Comparison of ENCODE assay signal across 25 mouse cellular contexts in genomic region chr6:53045501-53045900, GRCm38 (mm10). TPM values are rescaled to one million over a fixed set of nuclear protein-coding genes. Genes with fewer than 3 reads are reported as not detected.
A peak's percentile ranks its signal among the peaks of the same experiment; 100 is the strongest.
DNase-seq lines count a peak whose midpoint lies in the region; ATAC-seq and TF ChIP-seq lines count a peak whose summit lies in the region.
"Had no signal": no experiment of that assay in that cellular context is flagged by ENCODE, and none has a peak within 500 bp of the region (broad histone marks: within the 10 kb centered on the region; RNA-seq: fewer than 3 reads in every experiment).

No protein-coding gene starts in this region.

- no peaks in the 10 kb centered on the region for H3K36me3 ChIP-seq in G1E (replicated peaks)
- H3K36me3 ChIP-seq: embryonic facial prominence, embryonic 12.5 days; embryonic facial prominence, embryonic 15.5 days; heart, embryonic 10.5 days; heart, embryonic 13.5 days had no signal

- H3K4me3 ChIP-seq in layer of hippocampus, adult 2 months = no peak overlapping the region
- H3K4me3 ChIP-seq in G1E (ENCODE audit: low read depth, low read length) = peak overlapping the region; percentile 53
- H3K4me3 ChIP-seq: embryonic facial prominence, embryonic 12.5 days; embryonic facial prominence, embryonic 15.5 days; heart, adult 2 months; heart, embryonic 10.5 days; heart, embryonic 13.5 days had no signal

- no peak; the same call in 1 of the 2 replicates for ATAC-seq in G1E (ENCODE audit: extremely low read depth, insufficient number of reproducible peaks, low FRiP score, poor library complexity, severe bottlenecking)
- peak; percentile 79 for ATAC-seq in megakaryocyte, adult 5-6 weeks (ENCODE audit: poor library complexity, severe bottlenecking)
- ATAC-seq: activated CD4-positive, CD25-positive, alpha-beta regulatory T cell, adult 4 months; forebrain, embryonic 14.5 days; hindbrain, postnatal 0 days had no signal

- peak overlapping the region; percentile 74; the same call in 1 of the 2 replicates for H3K27ac ChIP-seq in layer of hippocampus, adult 2 months
- H3K27ac ChIP-seq: embryonic facial prominence, embryonic 12.5 days; embryonic facial prominence, embryonic 15.5 days; heart, adult 2 months; heart, embryonic 10.5 days; hindbrain, embryonic 14.5 days; hindbrain, postnatal 0 days had no signal

- H3K9me3 ChIP-seq in G1E (replicated peaks) = peaks cover 8% of the 10 kb centered on the region
- H3K9me3 ChIP-seq: embryonic facial prominence, embryonic 12.5 days; embryonic facial prominence, embryonic 15.5 days; heart, embryonic 10.5 days; heart, embryonic 13.5 days had no signal

- TF ChIP-seq CTCF in layer of hippocampus, adult 2 months (conservative IDR thresholded peaks at IDR 0.05) = no peak
- TF ChIP-seq CTCF in G1E (IDR thresholded peaks at IDR 0.05; ENCODE audit: low read depth, low read length) = no peak

- H3K27me3 ChIP-seq in G1E (ENCODE audit: insufficient read depth, low read length) = no peaks in the 10 kb centered on the region
- H3K27me3 ChIP-seq: embryonic facial prominence, embryonic 12.5 days; embryonic facial prominence, embryonic 15.5 days; heart, embryonic 13.5 days had no signal

- no peak for DNase-seq in layer of hippocampus, adult 2 months (ENCODE audit: low spot score in 2 of 2)
- DNase-seq in layer of hippocampus, postnatal 25 days (ENCODE audit: extremely low spot score in 1 of 2, low spot score in 1 of 2) = no peak
- DNase-seq in G1E (ENCODE audit: low spot score) = no peak
- no peak for DNase-seq in embryo, embryonic 9.5 days (ENCODE audit: extremely low spot score)
- no peak for DNase-seq in kidney, postnatal 36 days
- DNase-seq: adrenal gland, adult 8-10 months; adrenal gland, postnatal 25 days; B cell, adult 2 months; cerebellum, adult 11-12 months; cerebellum, adult 8-10 months; cerebellum, postnatal 10 days; cerebellum, postnatal 36 days; gastrocnemius, postnatal 25 days; heart, adult 2 months; heart, postnatal 14 days; heart, postnatal 4 days had no signal

- no peaks in the 10 kb centered on the region for H3K4me1 ChIP-seq in G1E (ENCODE audit: insufficient read depth, low read depth, low read length)
- H3K4me1 ChIP-seq: embryonic facial prominence, embryonic 12.5 days; embryonic facial prominence, embryonic 15.5 days had no signal

RNA-seq across cellular contexts. Expression of gene Jazf1, which starts 22.9 kb away (rescaled TPM):
- total RNA-seq in layer of hippocampus, adult 2 months (2021) = 10 to 100 TPM; 30.4 to 32.8 TPM
- 10 to 100 TPM; 36.8 to 37.8 TPM for total RNA-seq in layer of hippocampus, postnatal 25 days (2021)
- total RNA-seq in G1E (2014; fragmentation: Nextera tagmentation) (not detected in 2 replicates), G1E (2017) (not detected in 2 replicates)
- not detected in 2 replicates for polyA plus RNA-seq in G1E (2012)
- total RNA-seq in megakaryocyte, adult 5-6 weeks (2015) = 4.3 and 4.6 TPM in 2 replicates
- total RNA-seq in megakaryocyte, adult 5-6 weeks (2017) = 2.2 and 2.6 TPM in 2 replicates

Comparison
In these comparisons a context has a peak if more than half of its experiments do, and no peak if none do; other contexts are left out.
1. RNA of gene Jazf1, which starts 22.9 kb away (total RNA-seq): 36.8 to 37.8 TPM in layer of hippocampus, postnatal 25 days and 30.4 to 32.8 TPM in layer of hippocampus, adult 2 months; 2.2 to 4.6 TPM in megakaryocyte, adult 5-6 weeks and not detected in G1E; every median in the first group is over 4 times any median in the second.